Mouse (Mus musculus) neural tube, embryonic 11.5 days (tissue): ENCODE data around the gene Gm5065. TPM values are rescaled to one million over a fixed set of nuclear protein-coding genes. Genes with fewer than 3 reads are reported as not detected.

Experiments
- ATAC-seq: fragments of 200-750 bp; cut with Nextera tagmentation; 2 replicates; pipeline ENCODE4 v1.8.0; 2017; ENCODE audit warnings: moderate number of reproducible peaks, mild to moderate bottlenecking, moderate TSS enrichment, moderate library complexity; ENCODE audit not compliant: insufficient read depth, low FRiP score, low TSS enrichment
- DNase-seq: peaks from one replicate; pipeline ENCODE4 v3.0.0-alpha.2; 2015; ENCODE audit warnings: low spot score
- H3K27ac ChIP-seq: fragments of 300-500 bp; sonication (generic); 2 replicates; pipeline ENCODE4 v1.5.1; 2014; ENCODE audit warnings: low read depth, mild to moderate bottlenecking, low read length
- H3K27me3 ChIP-seq: fragments of 300-500 bp; sonication (generic); 2 replicates; pipeline ENCODE4 v1.6.1; 2014; ENCODE audit warnings: mild to moderate bottlenecking, low read length, mixed read lengths; ENCODE audit not compliant: control insufficient read depth, insufficient read depth
- H3K36me3 ChIP-seq: fragments of 300-500 bp; sonication (generic); 2 replicates; pipeline ENCODE4 v1.6.1; 2014; ENCODE audit warnings: mild to moderate bottlenecking, low read length, moderate library complexity, mixed read lengths; ENCODE audit not compliant: control insufficient read depth, insufficient read depth
- H3K4me1 ChIP-seq: fragments of 300-500 bp; sonication (generic); 2 replicates; pipeline ENCODE4 v1.6.1; 2014; ENCODE audit warnings: low read length, mixed read lengths; ENCODE audit not compliant: control insufficient read depth, insufficient read depth
- H3K4me2 ChIP-seq: fragments of 300-500 bp; sonication (generic); 2 replicates; pipeline ENCODE4 v1.6.1; 2014; ENCODE audit warnings: low read depth, mild to moderate bottlenecking, moderate library complexity
- H3K4me3 ChIP-seq: fragments of 300-500 bp; sonication (generic); 2 replicates; pipeline ENCODE4 v1.5.1; 2014; ENCODE audit warnings: low read depth, low read length
- H3K9ac ChIP-seq: fragments of 300-500 bp; sonication (generic); 2 replicates; pipeline ENCODE4 v1.6.1; 2014; ENCODE audit warnings: mild to moderate bottlenecking, low read length
- H3K9me3 ChIP-seq: fragments of 300-500 bp; sonication (generic); 2 replicates; pipeline ENCODE4 v1.6.1; 2016; ENCODE audit warnings: low read length; ENCODE audit not compliant: control insufficient read depth
- WGBS: fragments of 180-500 bp; shearing (Covaris S2); extraction: QIAGEN DNeasy Blood & Tissue Kit; methylation state at CpG from one replicate; pipeline ENCODE4 v1.1.7; 2014; 5-methylcytosine and 5-hydroxymethylcytosine counted together
- polyA plus RNA-seq: library from polyadenylated mRNA; unstranded; fragments of >200 nt; fragmentation: Nextera tagmentation; extraction: Ambion mirVana; gene quantifications from 2 replicates; pipeline ENCODE4 v1.2.1, GENCODE M21; 2014

The Gm5065 gene
- not detected in 2 replicates for polyA plus RNA-seq

DNA sequence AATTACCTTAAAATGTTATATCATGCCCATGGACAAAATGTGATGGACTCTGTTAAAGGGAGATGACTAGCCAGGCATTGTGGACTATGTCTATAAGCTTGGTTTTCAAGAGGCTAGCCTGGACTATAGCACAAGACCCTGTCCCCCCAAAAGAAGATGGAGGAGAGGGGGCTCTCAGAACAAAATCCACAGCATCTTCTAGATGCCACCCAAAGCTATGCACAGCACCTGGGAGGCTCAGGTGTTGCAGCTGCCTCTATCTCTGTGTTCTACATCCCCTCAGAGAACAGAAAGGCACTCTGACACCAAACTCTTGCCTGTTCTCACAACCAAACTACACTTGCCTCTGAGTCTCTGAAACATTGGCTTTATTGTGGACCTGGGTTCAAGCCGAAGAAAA is at the start of gene Gm5065:
Gene Gm5065, plus strand, starts transcription at position 301 of the 400 bp plus-strand sequence.
- Histone ChIP-seq H3K36me3 (no peaks in the 10 kb centered on the region), H3K27me3 (no peaks in the 10 kb centered on the region), H3K9ac (no peak within 1 kb of the TSS), H3K4me3 (no peak within 1 kb of the TSS), H3K27ac (no peak within 1 kb of the TSS), H3K4me1 (no peaks in the 10 kb centered on the region), H3K9me3 (peaks cover 16% of the 10 kb centered on the region), H3K4me2 (no peak within 1 kb of the TSS)
- 95% methylated on average over 1 of the region's 1 CpGs for WGBS
- ATAC-seq (no peak), DNase-seq (no peak)

GRCm38 (mm10) chr7:5327511-5327910 is 22.8 kb upstream of the Gm5065 start:
- Histone ChIP-seq H3K9me3 (peaks cover 14% of the 10 kb centered on the region), H3K9ac (no peak overlapping the region), H3K4me1 (no peaks in the 10 kb centered on the region), H3K4me3 (no peak overlapping the region), H3K27me3 (no peaks in the 10 kb centered on the region), H3K36me3 (no peaks in the 10 kb centered on the region), H3K27ac (no peak overlapping the region), H3K4me2 (no peak overlapping the region)
- 72% methylated on average over 1 of the region's 1 CpGs for WGBS
- no peak for DNase-seq
- no peak for ATAC-seq

GRCm38 (mm10) chr7:5350935-5351334 is 598 bp downstream of the Gm5065 start, which contains the start of gene Nlrp2:
Nlrp2 (minus strand) TSS chr7:5351035.
- H3K27me3 ChIP-seq, result no peaks in the 10 kb centered on the region
- DNase-seq, result no peak
- H3K9ac ChIP-seq, result no peak within 1 kb of the TSS
- no peaks in the 10 kb centered on the region for H3K36me3 ChIP-seq
- no peak for ATAC-seq
- H3K4me3 ChIP-seq, result no peak within 1 kb of the TSS
- no peaks in the 10 kb centered on the region for H3K4me1 ChIP-seq
- no peak within 1 kb of the TSS for H3K27ac ChIP-seq
- H3K9me3 ChIP-seq, result peaks cover 21% of the 10 kb centered on the region
- 82% methylated on average over 4 of the region's 4 CpGs for WGBS
- no peak within 1 kb of the TSS for H3K4me2 ChIP-seq

GRCm38 (mm10) chr7:5363599-5363998 is 13.3 kb downstream of the Gm5065 start:
- no peak for DNase-seq
- Histone ChIP-seq H3K4me3 (no peak overlapping the region), H3K4me2 (no peak overlapping the region), H3K9ac (no peak overlapping the region), H3K36me3 (no peaks in the 10 kb centered on the region), H3K4me1 (no peaks in the 10 kb centered on the region), H3K9me3 (peaks cover 20% of the 10 kb centered on the region), H3K27ac (no peak overlapping the region), H3K27me3 (no peaks in the 10 kb centered on the region)
- 93% methylated on average over 5 of the region's 5 CpGs for WGBS
- no peak for ATAC-seq

DNA sequence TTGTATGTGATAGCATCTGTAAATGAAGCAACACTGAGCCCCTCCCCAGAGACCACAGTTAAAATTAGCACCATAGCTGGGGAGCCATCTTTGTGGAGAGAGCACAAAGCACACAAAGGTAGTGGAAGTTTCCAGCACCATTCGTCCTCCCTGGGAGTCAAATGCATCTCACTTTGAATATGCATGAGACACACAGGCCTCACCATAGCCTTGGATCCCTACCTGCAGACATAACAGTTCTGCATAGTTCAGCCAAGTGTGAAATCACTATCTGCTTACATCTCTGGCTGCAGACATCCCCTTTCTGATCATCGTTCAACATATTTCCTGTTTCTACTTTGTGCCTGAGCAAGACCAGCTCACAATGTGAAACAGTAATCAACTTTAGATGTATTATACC is 16.4 kb downstream of the Gm5065 start:
- H3K27me3 ChIP-seq, result no peaks in the 10 kb centered on the region
- H3K36me3 ChIP-seq, result no peaks in the 10 kb centered on the region
- no peak overlapping the region for H3K27ac ChIP-seq
- no peak overlapping the region for H3K4me2 ChIP-seq
- 74% methylated on average over 2 of the region's 2 CpGs for WGBS
- ATAC-seq (no peak), DNase-seq (no peak)
- no peaks in the 10 kb centered on the region for H3K4me1 ChIP-seq
- H3K4me3 ChIP-seq, result no peak overlapping the region
- H3K9me3 ChIP-seq, result peaks cover 11% of the 10 kb centered on the region
- no peak overlapping the region for H3K9ac ChIP-seq

DNA sequence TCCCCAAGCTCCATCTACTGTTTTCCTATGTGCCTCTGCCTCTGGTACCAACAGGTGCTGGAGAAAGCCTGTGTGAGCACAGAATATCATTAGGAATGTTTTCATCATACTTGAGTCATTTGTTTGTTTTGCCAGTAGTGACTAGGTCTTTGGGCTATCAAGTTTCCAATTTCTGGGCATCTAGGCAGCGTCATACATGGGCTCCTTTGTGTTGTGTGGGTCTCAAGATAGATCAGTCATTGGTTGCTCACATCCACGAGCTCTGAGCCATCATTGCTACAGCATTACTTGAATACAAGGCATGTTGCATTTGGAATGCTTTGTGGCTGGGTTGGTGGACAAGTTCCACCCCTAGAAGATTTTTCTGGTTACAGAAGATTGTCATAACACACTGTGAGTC is 55.9 kb downstream of the Gm5065 start:
- ATAC-seq, result no peak
- H3K9me3 ChIP-seq, result no peaks in the 10 kb centered on the region
- H3K27me3 ChIP-seq, result no peaks in the 10 kb centered on the region
- DNase-seq, result no peak
- H3K9ac ChIP-seq, result no peak overlapping the region
- H3K4me3 ChIP-seq, result no peak overlapping the region
- no peak overlapping the region for H3K27ac ChIP-seq
- H3K36me3 ChIP-seq, result no peaks in the 10 kb centered on the region
- H3K4me2 ChIP-seq, result no peak overlapping the region
- 39% methylated on average over 2 of the region's 2 CpGs for WGBS
- no peaks in the 10 kb centered on the region for H3K4me1 ChIP-seq

Other genes starting within 250 kb of the Gm5065 start
- not detected in 2 replicates for gene Rfpl4, start 233.6 kb upstream of the Gm5065 start, polyA plus RNA-seq
- gene Rasl2-9, start 224.6 kb upstream of the Gm5065 start, polyA plus RNA-seq, result not detected in 2 replicates
- not detected in 2 replicates for gene Vmn1r55, start 200.9 kb upstream of the Gm5065 start, polyA plus RNA-seq
- not detected in 2 replicates for gene Vmn1r56, start 153.8 kb upstream of the Gm5065 start, polyA plus RNA-seq
- gene Vmn1r57, start 132.0 kb upstream of the Gm5065 start, polyA plus RNA-seq, result not detected in 2 replicates
- not detected in 2 replicates for gene Nlrp2, start 498 bp downstream of the Gm5065 start, polyA plus RNA-seq
- gene Vmn1r58, start 62.9 kb downstream of the Gm5065 start, polyA plus RNA-seq, result not detected in 2 replicates
- gene Vmn1r59, start 106.2 kb downstream of the Gm5065 start, polyA plus RNA-seq, result not detected in 2 replicates
- gene Vmn2r28, start 143.4 kb downstream of the Gm5065 start, polyA plus RNA-seq, result not detected in 2 replicates
- not detected in 2 replicates for gene Vmn1r60, start 196.8 kb downstream of the Gm5065 start, polyA plus RNA-seq